Mouse (Mus musculus): ENCODE data around the gene Spryd3. TPM values are rescaled to one million over a fixed set of nuclear protein-coding genes. Genes with fewer than 3 reads are reported as not detected.

Spryd3 gene
- total RNA-seq, 1 experiment = 34.8 TPM

DNA sequence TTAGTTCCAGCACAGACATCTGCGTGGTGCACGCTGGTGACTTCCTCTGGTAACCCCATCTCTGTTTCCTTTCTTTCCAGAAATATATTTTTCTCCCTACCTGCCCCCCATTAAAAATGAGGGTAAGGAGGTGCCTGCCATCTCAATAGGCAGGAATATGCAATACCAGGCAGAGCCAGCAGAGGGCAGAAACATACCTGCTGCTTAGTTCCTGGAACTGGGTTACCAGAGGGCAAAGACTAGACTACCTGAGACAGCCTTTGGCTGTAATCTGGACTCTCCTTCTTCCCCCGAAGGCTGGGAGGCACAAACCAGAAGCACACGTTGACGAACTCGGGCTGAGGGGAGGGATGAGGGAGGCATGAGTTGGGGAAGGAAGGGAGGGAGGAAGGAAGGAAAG is 42.2 kb upstream of the Spryd3 start:
- peaks cover 9% of the 10 kb centered on the region; the same call in 1 of the 2 replicates for H3K36me3 ChIP-seq (ENCODE audit: control insufficient read depth, insufficient read depth, low read length, poor library complexity, severe bottlenecking)
- TF ChIP-seq MAFK (IDR thresholded peaks at IDR 0.05; ENCODE audit: insufficient read depth, low read depth, low read length) (no peak), ZC3H11A (IDR thresholded peaks at IDR 0.05; ENCODE audit: borderline replicate concordance, low read depth, low read length) (peak; percentile 35; the same call in 1 of the 2 replicates)
- H3K9ac ChIP-seq (ENCODE audit: insufficient read depth, low read depth, low read length, poor library complexity, severe bottlenecking) = peak overlapping the region; percentile 71; the same call in 1 of the 2 replicates
- in situ Hi-C loops (cut with MboI; ENCODE audit: low sequenced_read_pairs in 2 of 2, unreplicated experiment in 2 of 2) = no loop called here
- H3K4me3 ChIP-seq (ENCODE audit: insufficient read depth in 1 of 2, low read depth in 1 of 2, low read length in 2 of 2, poor library complexity in 1 of 2, severe bottlenecking in 1 of 2) = peak overlapping the region; percentile 60 to 62
- peak overlapping the region; percentile 34; the same call in 1 of the 2 replicates for H3K27ac ChIP-seq (ENCODE audit: insufficient read depth, low read depth, low read length, poor library complexity, severe bottlenecking)
- H3K4me1 ChIP-seq (ENCODE audit: control insufficient read depth in 2 of 2, insufficient read depth in 2 of 2, low read length in 2 of 2, poor library complexity in 1 of 2) = peaks cover 8 to 18% of the 10 kb centered on the region in 2 experiments; a peak in 2 of 4 replicates
- no peaks in the 10 kb centered on the region for H3K9me3 ChIP-seq (ENCODE audit: control insufficient read depth, insufficient read depth, low read depth, low read length)
- peak; percentile 76 for DNase-seq (ENCODE audit: low read depth, low spot score)

DNA sequence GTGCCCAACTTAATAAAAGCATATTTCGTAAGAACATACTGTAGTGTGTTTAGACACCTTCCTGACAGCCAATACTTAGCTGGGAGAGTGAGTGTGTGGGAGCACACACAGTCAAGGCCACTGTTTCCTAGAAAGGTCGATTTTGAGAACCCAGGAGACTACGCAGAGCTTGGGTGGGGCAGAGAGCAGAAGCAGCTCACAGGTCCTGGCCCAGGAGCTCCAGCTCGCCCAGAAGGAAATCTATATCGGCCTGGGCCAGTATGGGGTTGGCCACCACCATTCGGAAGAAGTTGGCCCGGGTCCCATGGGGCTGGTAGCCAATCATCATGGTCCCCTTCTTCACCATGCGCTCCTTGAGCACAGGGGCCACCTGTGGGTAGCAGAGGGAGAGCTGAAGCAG is 41.4 kb upstream of the Spryd3 start:
- in situ Hi-C loops (cut with MboI; ENCODE audit: low sequenced_read_pairs in 2 of 2, unreplicated experiment in 2 of 2) = no loop called here

DNA sequence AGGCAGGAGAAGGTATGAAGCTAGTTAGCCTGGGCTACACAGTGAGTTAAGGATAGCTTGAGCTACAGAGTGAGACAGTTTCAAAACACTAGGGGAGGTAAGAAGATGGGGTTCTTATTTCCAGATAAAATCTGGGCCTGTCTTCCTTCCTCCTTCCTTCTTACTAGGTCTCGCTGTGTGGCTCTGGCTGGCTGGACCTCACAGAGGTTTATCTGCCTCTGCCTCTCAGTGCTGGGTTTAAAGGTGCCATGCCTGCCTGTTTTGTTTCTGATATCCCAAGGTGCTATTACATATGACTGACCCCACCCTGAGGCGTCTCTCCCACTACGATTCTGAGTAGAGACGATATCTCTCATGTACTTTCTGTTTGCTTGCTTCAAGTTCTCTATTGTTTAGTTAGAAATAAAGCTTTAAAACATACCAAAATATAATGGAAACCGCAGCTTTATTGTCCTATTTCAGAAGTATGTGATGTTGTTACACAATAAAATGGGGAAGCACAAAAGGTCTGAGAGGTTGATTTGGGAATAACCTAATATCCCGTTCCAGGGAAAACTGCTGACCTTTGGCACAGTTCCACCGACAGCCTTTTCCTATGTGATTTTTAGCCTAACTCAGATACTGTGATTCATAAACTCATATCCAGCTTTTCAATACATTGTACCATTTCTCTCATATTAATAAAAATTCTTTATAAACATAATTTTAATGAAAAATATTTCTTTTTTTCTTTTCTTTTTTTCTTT is 40.7 kb upstream of the Spryd3 start:
- in situ Hi-C loops (cut with MboI; ENCODE audit: low sequenced_read_pairs in 2 of 2, unreplicated experiment in 2 of 2) = no loop called here
- no peak for DNase-seq (ENCODE audit: low read depth, low spot score)

More for the DNA sequence above, 41.4 kb upstream of the Spryd3 start:
- TF ChIP-seq ZC3H11A (IDR thresholded peaks at IDR 0.05; ENCODE audit: borderline replicate concordance, low read depth, low read length) = no peak
- TF ChIP-seq MAFK (IDR thresholded peaks at IDR 0.05; ENCODE audit: insufficient read depth, low read depth, low read length) = no peak
- no peak for TF ChIP-seq HCFC1 (IDR thresholded peaks at IDR 0.05; ENCODE audit: borderline replicate concordance, insufficient read depth, low read length)
- TF ChIP-seq ZNF384 (IDR thresholded peaks at IDR 0.05; ENCODE audit: low read depth, low read length) = no peak
- no peak for TF ChIP-seq CHD2 (IDR thresholded peaks at IDR 0.05; ENCODE audit: low read depth, low read length)
- Histone ChIP-seq H3K4me1 (ENCODE audit: control insufficient read depth in 2 of 2, insufficient read depth in 2 of 2, low read length in 2 of 2, poor library complexity in 1 of 2) (peaks cover 8 to 18% of the 10 kb centered on the region in 2 experiments; a peak in 2 of 4 replicates), H3K27ac (ENCODE audit: insufficient read depth, low read depth, low read length, poor library complexity, severe bottlenecking) (no peak overlapping the region), H3K9ac (ENCODE audit: insufficient read depth, low read depth, low read length, poor library complexity, severe bottlenecking) (peak overlapping the region; percentile 27; the same call in 1 of the 2 replicates), H3K4me3 (ENCODE audit: insufficient read depth in 1 of 2, low read depth in 1 of 2, low read length in 2 of 2, poor library complexity in 1 of 2, severe bottlenecking in 1 of 2) (peak overlapping the region in 1 of 2 experiments; percentile 33; a peak in 2 of 4 replicates), H3K9me3 (ENCODE audit: control insufficient read depth, insufficient read depth, low read depth, low read length) (no peaks in the 10 kb centered on the region), H3K36me3 (ENCODE audit: control insufficient read depth, insufficient read depth, low read length, poor library complexity, severe bottlenecking) (0 out of 2 replicates have a peak, but pooled peaks cover 4% of the 10 kb centered on the region)
- no peak for DNase-seq (ENCODE audit: low read depth, low spot score)

DNA sequence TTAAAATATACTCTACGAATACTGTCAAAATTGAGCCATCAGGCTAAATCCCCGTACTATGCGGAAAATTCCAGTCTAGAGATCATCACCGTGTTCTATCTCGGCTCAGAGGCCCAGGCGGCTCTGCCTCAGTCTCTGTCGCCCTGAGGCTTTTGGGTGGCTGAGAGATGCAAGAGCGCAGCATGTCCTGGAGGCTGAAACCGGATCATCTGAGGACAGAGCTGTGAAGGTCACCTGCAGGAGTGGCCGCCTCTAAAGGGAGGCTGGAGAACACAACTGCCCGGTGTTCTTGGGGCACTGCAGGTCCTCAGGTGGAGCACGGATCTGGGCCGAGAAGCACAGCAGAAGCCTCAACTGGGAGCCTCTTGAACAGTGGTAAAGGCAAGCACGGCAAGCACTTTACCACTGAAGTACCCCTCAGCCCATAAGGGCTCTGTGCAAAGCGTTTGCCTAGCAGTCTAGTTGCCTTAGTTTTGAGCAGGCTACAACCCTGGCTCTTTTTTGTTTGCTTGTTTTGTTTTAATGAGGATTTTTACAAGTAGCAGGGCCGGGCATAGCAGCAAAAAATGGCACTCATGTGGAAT is 39.8 kb upstream of the Spryd3 start:
- no peaks in the 10 kb centered on the region for H3K9me3 ChIP-seq (ENCODE audit: control insufficient read depth, insufficient read depth, low read depth, low read length)
- TF ChIP-seq ZNF384 (IDR thresholded peaks at IDR 0.05; ENCODE audit: low read depth, low read length) (no peak), MAFK (IDR thresholded peaks at IDR 0.05; ENCODE audit: insufficient read depth, low read depth, low read length) (no peak), ZC3H11A (IDR thresholded peaks at IDR 0.05; ENCODE audit: borderline replicate concordance, low read depth, low read length) (no peak), HCFC1 (IDR thresholded peaks at IDR 0.05; ENCODE audit: borderline replicate concordance, insufficient read depth, low read length) (no peak), CHD2 (IDR thresholded peaks at IDR 0.05; ENCODE audit: low read depth, low read length) (no peak)
- H3K4me3 ChIP-seq (ENCODE audit: insufficient read depth in 1 of 2, low read depth in 1 of 2, low read length in 2 of 2, poor library complexity in 1 of 2, severe bottlenecking in 1 of 2) = no peak overlapping the region
- H3K9ac ChIP-seq (ENCODE audit: insufficient read depth, low read depth, low read length, poor library complexity, severe bottlenecking) = no peak overlapping the region
- in situ Hi-C loops (cut with MboI; ENCODE audit: low sequenced_read_pairs in 2 of 2, unreplicated experiment in 2 of 2) = no loop called here
- no peak for DNase-seq (ENCODE audit: low read depth, low spot score)
- H3K36me3 ChIP-seq (ENCODE audit: control insufficient read depth, insufficient read depth, low read length, poor library complexity, severe bottlenecking) = 0 out of 2 replicates have a peak, but pooled peaks cover 4% of the 10 kb centered on the region
- H3K4me1 ChIP-seq (ENCODE audit: control insufficient read depth in 2 of 2, insufficient read depth in 2 of 2, low read length in 2 of 2, poor library complexity in 1 of 2) = peaks cover 8 to 18% of the 10 kb centered on the region in 2 experiments; a peak in 2 of 4 replicates
- H3K27ac ChIP-seq (ENCODE audit: insufficient read depth, low read depth, low read length, poor library complexity, severe bottlenecking) = no peak overlapping the region

More for the DNA sequence above, 40.7 kb upstream of the Spryd3 start:
- Histone ChIP-seq H3K4me1 (ENCODE audit: control insufficient read depth in 2 of 2, insufficient read depth in 2 of 2, low read length in 2 of 2, poor library complexity in 1 of 2) (peaks cover 8 to 18% of the 10 kb centered on the region in 2 experiments; a peak in 2 of 4 replicates), H3K9me3 (ENCODE audit: control insufficient read depth, insufficient read depth, low read depth, low read length) (no peaks in the 10 kb centered on the region), H3K27ac (ENCODE audit: insufficient read depth, low read depth, low read length, poor library complexity, severe bottlenecking) (no peak overlapping the region), H3K36me3 (ENCODE audit: control insufficient read depth, insufficient read depth, low read length, poor library complexity, severe bottlenecking) (0 out of 2 replicates have a peak, but pooled peaks cover 4% of the 10 kb centered on the region), H3K4me3 (ENCODE audit: insufficient read depth in 1 of 2, low read depth in 1 of 2, low read length in 2 of 2, poor library complexity in 1 of 2, severe bottlenecking in 1 of 2) (no peak overlapping the region), H3K9ac (ENCODE audit: insufficient read depth, low read depth, low read length, poor library complexity, severe bottlenecking) (0 out of 2 replicates have a peak overlapping the region, but pooled peaks have one; percentile 2)
- no peak for TF ChIP-seq HCFC1 (IDR thresholded peaks at IDR 0.05; ENCODE audit: borderline replicate concordance, insufficient read depth, low read length)
- no peak for TF ChIP-seq MAFK (IDR thresholded peaks at IDR 0.05; ENCODE audit: insufficient read depth, low read depth, low read length)
- TF ChIP-seq ZNF384 (IDR thresholded peaks at IDR 0.05; ENCODE audit: low read depth, low read length) = no peak
- TF ChIP-seq CHD2 (IDR thresholded peaks at IDR 0.05; ENCODE audit: low read depth, low read length) = no peak
- TF ChIP-seq ZC3H11A (IDR thresholded peaks at IDR 0.05; ENCODE audit: borderline replicate concordance, low read depth, low read length) = no peak

Measured in ES-E14 (cell line).